Mouse (Mus musculus) central nervous system, embryonic 11.5 days (tissue): ENCODE results near the gene Acin1. TPM values are rescaled to one million over a fixed set of nuclear protein-coding genes. Genes with fewer than 3 reads are reported as not detected.

Experiments
- polyA plus RNA-seq: library from polyadenylated mRNA; depleted of rRNA; stranded (reverse); fragments of >200 nt; gene quantifications from 2 replicates; pipeline ENCODE4 v1.2.3, GENCODE M21; 2012; rRNA removed

Gene Acin1
- polyA plus RNA-seq: 400 and 680 TPM in 2 replicates

GRCm38 (mm10) chr14:54686522-54687143 lies at the start of gene Acin1:
Acin1 (minus strand) TSS chr14:54686931.

DNA sequence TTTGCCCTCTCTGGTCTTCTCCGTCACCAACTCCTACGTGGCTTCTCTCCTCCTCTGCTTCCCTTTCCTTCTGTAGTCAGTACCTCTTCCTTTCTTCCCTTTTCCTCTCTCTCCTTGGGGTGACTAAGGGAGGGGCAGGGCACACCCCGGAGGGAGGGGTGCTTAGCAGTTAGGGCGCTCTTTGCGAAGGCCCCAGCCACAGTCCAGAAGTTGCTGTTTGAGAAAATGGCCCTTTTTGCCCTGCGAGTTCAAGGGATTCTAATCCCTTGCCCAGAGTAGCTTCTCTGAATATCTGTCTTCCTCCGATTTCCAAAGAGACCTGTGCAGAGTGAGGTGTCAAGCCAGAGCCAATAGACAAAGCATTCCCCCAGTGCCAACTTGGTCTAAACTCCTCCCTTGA lies 25.3 kb upstream of the Acin1 start, which contains the start of gene Cebpe:
Gene Cebpe (minus strand): TSS at position 101 of the 400 bp plus-strand sequence.

DNA sequence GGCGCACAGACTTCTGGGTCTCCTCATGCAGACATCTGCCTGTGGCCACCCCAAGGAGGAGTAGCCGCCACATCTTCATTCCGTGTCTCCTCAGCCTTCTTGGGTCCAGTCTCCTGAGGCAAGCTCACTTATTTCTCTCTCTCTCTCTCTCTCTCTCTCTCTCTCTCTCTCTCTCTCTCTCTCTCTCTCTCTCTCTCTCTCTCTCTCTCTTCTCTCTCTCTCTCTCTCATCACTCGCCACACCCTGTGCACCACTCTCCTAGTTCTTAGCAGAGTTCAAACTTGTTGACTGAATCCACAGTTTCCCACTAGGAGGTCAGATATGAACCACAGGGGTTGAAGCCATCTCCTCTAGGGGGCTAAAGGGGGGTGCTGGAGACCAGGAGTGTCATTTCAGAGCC lies 12.0 kb upstream of the Acin1 start, which contains the start of gene Gm29776:
Gene Gm29776 (minus strand): TSS at position 101 of the 400 bp plus-strand sequence.

GRCm38 (mm10) chr14:54686063-54686521 lies 639 bp downstream of the Acin1 start, which contains the start of gene 1700123O20Rik:
1700123O20Rik (plus strand) TSS chr14:54686216.

DNA sequence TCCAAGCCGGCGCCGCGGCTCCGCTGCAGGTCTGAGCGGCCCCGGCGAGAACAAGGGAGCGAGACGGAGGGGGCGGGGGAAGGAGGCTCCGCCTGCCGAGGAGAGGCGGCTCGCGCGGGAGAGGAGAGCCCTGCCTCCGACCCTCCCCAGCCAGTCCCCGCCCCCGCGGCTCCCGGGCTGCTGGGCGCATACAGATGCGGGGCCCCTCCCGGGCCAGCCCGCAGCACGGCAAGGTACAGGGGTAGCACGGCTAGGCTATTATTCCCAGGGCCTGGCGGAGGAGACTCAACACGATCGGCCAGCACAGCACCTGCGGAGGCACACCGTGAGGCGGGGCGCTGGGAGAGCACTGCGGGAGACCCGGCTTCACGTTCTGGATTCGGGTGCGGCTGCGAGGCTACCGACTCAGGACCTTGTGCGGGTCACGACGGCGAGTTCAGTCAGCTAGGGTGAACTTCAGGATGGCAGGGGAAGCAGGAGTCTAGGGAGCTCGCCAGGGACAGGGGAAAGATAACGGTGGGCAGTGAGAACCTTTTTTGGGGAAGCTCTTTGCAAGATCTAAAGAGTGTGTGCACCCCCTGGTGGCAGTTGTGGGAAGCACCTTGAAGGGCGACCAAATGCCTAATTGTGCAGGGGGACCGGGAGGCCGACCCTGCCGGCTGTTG lies 45.3 kb downstream of the Acin1 start, which contains the start of gene Cdh24:
Gene Cdh24 (minus strand): TSS at position 60 of the 665 bp plus-strand sequence.

DNA sequence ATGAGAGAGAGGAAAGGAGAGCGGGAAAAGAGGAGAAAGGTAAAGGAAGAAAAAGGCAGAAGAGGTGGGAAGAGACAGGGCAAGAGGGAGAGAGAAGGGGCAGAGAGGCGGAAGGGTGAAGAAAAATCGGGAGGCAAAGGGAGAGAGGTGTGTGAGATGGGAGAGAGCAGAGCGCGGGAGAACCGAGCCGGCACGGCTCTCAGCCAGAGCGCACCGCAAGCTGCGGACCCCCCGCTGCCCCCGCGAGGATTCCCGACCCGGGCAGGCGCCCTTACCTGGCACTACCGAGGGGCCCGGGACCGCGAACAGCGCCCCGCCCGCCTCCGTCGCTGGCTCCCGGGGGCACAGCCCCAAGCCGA lies 45.8 kb downstream of the Acin1 start, which contains the start of gene Gm17606:
Gene Gm17606 (plus strand): TSS at position 7 of the 359 bp plus-strand sequence.

GRCm38 (mm10) chr14:54621133-54621532 lies 65.6 kb downstream of the Acin1 start, which contains the start of gene Psmb11:
Psmb11 (plus strand) TSS chr14:54621433.

DNA sequence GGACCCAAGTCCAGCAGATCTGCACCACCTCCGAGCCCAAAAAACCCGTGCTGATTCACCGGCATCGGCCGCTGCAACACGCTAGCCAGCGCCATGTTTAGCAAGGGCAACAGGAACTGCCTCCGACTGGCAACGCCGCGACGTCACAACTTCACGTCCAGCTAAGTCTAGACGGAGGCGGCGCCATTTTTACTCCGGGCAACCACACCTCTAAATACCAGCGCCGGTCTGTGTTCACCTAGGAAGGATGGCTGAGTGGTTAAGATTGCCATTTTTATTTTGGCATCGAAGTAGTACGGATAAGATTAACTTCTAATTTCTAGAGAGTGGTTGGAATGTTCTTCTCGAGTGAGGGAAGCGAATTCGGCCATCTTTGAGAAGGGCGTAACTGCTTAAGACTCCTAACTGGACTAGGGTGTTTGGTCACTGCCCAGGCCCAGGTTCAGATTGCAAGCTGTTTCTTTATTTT lies 68.8 kb downstream of the Acin1 start, which contains the start of gene Psmb5:
Gene Psmb5 (minus strand): TSS at position 126 of the 469 bp plus-strand sequence.

DNA sequence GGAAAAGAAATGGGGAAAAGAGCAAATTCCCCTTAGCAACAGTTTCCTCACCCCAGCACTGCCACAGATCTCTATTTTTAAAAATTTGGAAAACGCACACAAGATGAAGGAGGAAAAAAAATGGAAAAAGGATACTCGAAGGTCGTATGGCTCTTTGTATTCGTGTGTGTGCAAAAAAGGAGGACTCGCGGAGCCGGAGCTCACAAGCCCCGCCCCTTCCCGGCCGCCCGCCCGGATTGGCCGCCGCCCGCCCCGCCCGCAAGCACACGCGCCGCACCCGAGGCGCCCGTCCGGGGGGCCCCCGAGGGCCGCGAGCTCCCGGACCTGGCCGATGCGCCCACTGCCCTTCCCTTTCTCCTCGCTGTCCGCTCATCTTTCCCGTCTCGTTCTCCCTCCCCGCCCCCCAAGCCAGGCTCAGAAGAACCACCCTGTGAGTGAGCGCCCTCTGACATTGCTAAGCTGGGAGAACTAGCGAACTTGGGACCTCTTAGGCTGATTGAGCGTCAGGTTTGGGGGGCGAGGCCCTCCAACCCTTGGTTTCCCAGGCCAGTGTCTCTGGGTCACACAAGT lies 80.9 kb downstream of the Acin1 start, which contains the start of gene 4931414P19Rik:
Gene 4931414P19Rik (minus strand): TSS at position 242 of the 570 bp plus-strand sequence.

Other genes starting within 250 kb of the Acin1 start
- gene Lrp10, start 222.8 kb downstream of the Acin1 start, polyA plus RNA-seq: 17.4 and 22.5 TPM in 2 replicates
- 12.4 and 13.4 TPM in 2 replicates for gene Rem2, start 210.8 kb downstream of the Acin1 start, polyA plus RNA-seq
- gene Prmt5, start 169.4 kb downstream of the Acin1 start, polyA plus RNA-seq: 95.6 and 97.4 TPM in 2 replicates
- gene Haus4, start 132.3 kb downstream of the Acin1 start, polyA plus RNA-seq: 31.8 and 35.7 TPM in 2 replicates
- gene Ajuba, start 109.4 kb downstream of the Acin1 start, polyA plus RNA-seq: 40.6 and 48.1 TPM in 2 replicates
- 11.1 and 13.7 TPM in 2 replicates for gene 4931414P19Rik, start 80.9 kb downstream of the Acin1 start, polyA plus RNA-seq
- 240 and 312 TPM in 2 replicates for gene Psmb5, start 68.9 kb downstream of the Acin1 start, polyA plus RNA-seq
- gene Psmb11, start 65.5 kb downstream of the Acin1 start, polyA plus RNA-seq: 0.10 and 0.24 TPM in 2 replicates
- not detected in 2 replicates for gene Gm17606, start 46.0 kb downstream of the Acin1 start, polyA plus RNA-seq
- gene Cdh24, start 45.6 kb downstream of the Acin1 start, polyA plus RNA-seq: 45.1 and 50.9 TPM in 2 replicates
- gene 1700123O20Rik, start 715 bp downstream of the Acin1 start, polyA plus RNA-seq: 77.0 and 90.6 TPM in 2 replicates
- 0.02 TPM in 1 of 2 replicates, not detected in the other for gene Gm29776, start 11.9 kb upstream of the Acin1 start, polyA plus RNA-seq
- gene Cebpe, start 25.2 kb upstream of the Acin1 start, polyA plus RNA-seq: 0.20 and 0.64 TPM in 2 replicates
- 2.7 and 3.1 TPM in 2 replicates for gene Slc7a8, start 95.0 kb upstream of the Acin1 start, polyA plus RNA-seq
- not detected in 2 replicates for gene Rnf212b, start 127.2 kb upstream of the Acin1 start, polyA plus RNA-seq
- gene Homez, start 184.0 kb upstream of the Acin1 start, polyA plus RNA-seq: 8.0 and 11.2 TPM in 2 replicates
- 6.4 and 6.8 TPM in 2 replicates for gene Ppp1r3e, start 190.6 kb upstream of the Acin1 start, polyA plus RNA-seq
- 33.6 and 40.4 TPM in 2 replicates for gene Bcl2l2, start 196.4 kb upstream of the Acin1 start, polyA plus RNA-seq
- gene Gm20521, start 196.5 kb upstream of the Acin1 start, polyA plus RNA-seq: 0.31 and 0.50 TPM in 2 replicates
- gene Pabpn1, start 205.6 kb upstream of the Acin1 start, polyA plus RNA-seq: 563 and 639 TPM in 2 replicates
- gene Slc22a17, start 226.2 kb upstream of the Acin1 start, polyA plus RNA-seq: 183 and 215 TPM in 2 replicates
- 29.7 and 43.7 TPM in 2 replicates for gene Efs, start 239.2 kb upstream of the Acin1 start, polyA plus RNA-seq
- gene Il25, start 245.8 kb upstream of the Acin1 start, polyA plus RNA-seq: 0.14 and 0.22 TPM in 2 replicates
- 0.53 and 3.1 TPM in 2 replicates for gene Cmtm5, start 249.3 kb upstream of the Acin1 start, polyA plus RNA-seq